Mouse (Mus musculus) forebrain, embryonic 14.5 days (tissue): ENCODE results near the gene Hnf4a. TPM values are rescaled to one million over a fixed set of nuclear protein-coding genes. Genes with fewer than 3 reads are reported as not detected.

Experiments used
- ATAC-seq: fragments of 200-750 bp; cut with Nextera tagmentation; 2 replicates; pipeline ENCODE4 v1.8.0; 2017; ENCODE audit warnings: mild to moderate bottlenecking, moderate library complexity
- DNase-seq: peaks from one replicate; pipeline ENCODE4 v3.0.0-alpha.2; 2015; ENCODE audit warnings: low spot score
- H3K27ac ChIP-seq: fragments of 300-500 bp; sonication (generic); 2 replicates; pipeline ENCODE4 v1.5.1; 2014; ENCODE audit warnings: low read depth, mild to moderate bottlenecking, control low read depth, low read length, moderate library complexity
- H3K27me3 ChIP-seq: fragments of 300-500 bp; sonication (generic); replicated peaks from 2 replicates; pipeline ENCODE4 v1.6.1; 2014; ENCODE audit warnings: low read length, control low read depth, mixed read lengths; ENCODE audit not compliant: control insufficient read depth, insufficient read depth
- H3K36me3 ChIP-seq: fragments of 300-500 bp; sonication (generic); 2 replicates; pipeline ENCODE4 v1.6.1; 2014; ENCODE audit warnings: low read length, control low read depth; ENCODE audit not compliant: control insufficient read depth, insufficient read depth
- H3K4me1 ChIP-seq: fragments of 300-500 bp; sonication (generic); 2 replicates; pipeline ENCODE4 v1.6.1; 2014; ENCODE audit warnings: antibody characterized with exemption, low read length, control low read depth; ENCODE audit not compliant: control insufficient read depth, insufficient read depth
- H3K4me2 ChIP-seq: fragments of 300-500 bp; sonication (generic); 2 replicates; pipeline ENCODE4 v1.6.1; 2014; ENCODE audit warnings: mild to moderate bottlenecking, control low read depth, low read length
- H3K4me3 ChIP-seq: fragments of 300-500 bp; sonication (generic); 2 replicates; pipeline ENCODE4 v1.5.1; 2014; ENCODE audit warnings: low read depth, low read length, control low read depth
- H3K9ac ChIP-seq: fragments of 300-500 bp; sonication (generic); 2 replicates; pipeline ENCODE4 v1.6.1; 2014; ENCODE audit warnings: mild to moderate bottlenecking, low read length, control low read depth, moderate library complexity
- H3K9me3 ChIP-seq: fragments of 300-500 bp; sonication (generic); replicated peaks from 2 replicates; pipeline ENCODE4 v1.6.1; 2016; ENCODE audit warnings: low read length, control low read depth, mixed read lengths; ENCODE audit not compliant: control insufficient read depth
- WGBS: fragments of 180-500 bp; shearing (Covaris S2); extraction: QIAGEN DNeasy Blood & Tissue Kit; methylation state at CpG from one replicate; pipeline ENCODE4 v1.1.7; 2014; 5-methylcytosine and 5-hydroxymethylcytosine counted together
- polyA plus RNA-seq: library from polyadenylated mRNA; unstranded; fragments of >200 nt; fragmentation: Nextera tagmentation; extraction: Ambion mirVana; gene quantifications from 2 replicates; pipeline ENCODE4 v1.2.1, GENCODE M21; 2014

The Hnf4a gene
- polyA plus RNA-seq, 1 experiment from 2014 or later, result not detected

DNA sequence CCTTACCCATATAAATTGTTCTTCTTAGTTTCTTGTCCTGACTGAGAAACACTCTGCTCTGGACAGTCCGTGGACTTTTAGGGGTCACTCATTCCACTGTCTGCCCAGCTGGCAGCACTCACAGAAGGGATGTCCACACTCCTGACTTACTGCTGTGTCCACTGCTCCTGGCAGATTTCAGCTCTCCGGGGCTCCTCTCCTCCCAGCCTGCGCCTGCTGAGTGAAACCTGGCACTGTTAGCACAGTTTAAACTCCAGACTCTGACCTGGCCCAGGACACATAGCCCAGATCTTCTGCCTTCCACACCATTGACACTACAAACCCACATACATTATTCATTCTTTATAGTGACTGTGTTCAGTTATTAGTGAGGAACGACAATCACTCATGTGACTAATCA, 42.6 kb upstream of the Hnf4a start:
- Histone ChIP-seq H3K27ac (no peak overlapping the region), H3K27me3 (no peaks in the 10 kb centered on the region), H3K4me3 (no peak overlapping the region), H3K36me3 (peaks cover 25% of the 10 kb centered on the region; the same call in 1 of the 2 replicates), H3K9ac (no peak overlapping the region), H3K9me3 (no peaks in the 10 kb centered on the region), H3K4me1 (peaks cover 1% of the 10 kb centered on the region; the same call in 1 of the 2 replicates), H3K4me2 (no peak overlapping the region)
- ATAC-seq (no peak), DNase-seq (no peak)
- 83% methylated on average over 4 of the region's 4 CpGs for WGBS

- Histone ChIP-seq H3K9me3 (no peaks in the 10 kb centered on the region), H3K4me1 (no peaks in the 10 kb centered on the region), H3K36me3 (peaks cover 30% of the 10 kb centered on the region; the same call in 1 of the 2 replicates), H3K27ac (no peak overlapping the region), H3K27me3 (no peaks in the 10 kb centered on the region), H3K4me2 (no peak overlapping the region), H3K4me3 (no peak overlapping the region), H3K9ac (no peak overlapping the region)
- ATAC-seq (no peak), DNase-seq (no peak)
- 77% methylated on average over 6 of the region's 6 CpGs for WGBS
These were observed 42.0 kb upstream of the Hnf4a start for GRCm38 (mm10) chr2:163464562-163464961.

DNA sequence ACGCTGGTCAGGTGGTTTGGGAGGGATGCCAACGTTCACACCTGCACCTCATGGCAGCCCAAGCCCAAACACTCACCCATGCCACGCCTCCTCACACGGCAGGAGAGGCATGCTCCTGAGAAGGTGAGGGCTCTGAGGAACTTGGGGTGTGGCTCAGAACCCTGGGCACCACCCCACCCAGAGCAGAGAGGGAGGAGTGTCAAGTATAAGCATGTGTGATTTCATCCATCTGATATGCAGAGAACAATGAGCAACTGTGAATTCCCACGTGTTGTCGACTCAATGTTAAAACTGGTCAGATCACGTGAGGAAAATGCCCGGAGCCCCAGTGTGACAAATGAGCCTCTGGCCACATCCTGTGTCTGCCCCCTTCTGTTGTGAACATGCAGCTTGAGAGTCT, 39.8 kb upstream of the Hnf4a start:
- ATAC-seq, result no peak
- 86% methylated on average over 8 of the region's 8 CpGs for WGBS
- no peak overlapping the region for H3K4me3 ChIP-seq

GRCm38 (mm10) chr2:163467585-163467984, 39.0 kb upstream of the Hnf4a start:
- Histone ChIP-seq H3K4me3 (no peak overlapping the region), H3K36me3 (peaks cover 31% of the 10 kb centered on the region; the same call in 1 of the 2 replicates)

More for the DNA sequence above, 39.8 kb upstream of the Hnf4a start:
- Histone ChIP-seq H3K27me3 (no peaks in the 10 kb centered on the region), H3K36me3 (peaks cover 31% of the 10 kb centered on the region; the same call in 1 of the 2 replicates), H3K9ac (no peak overlapping the region), H3K4me1 (peaks cover 7% of the 10 kb centered on the region), H3K27ac (no peak overlapping the region), H3K4me2 (no peak overlapping the region), H3K9me3 (no peaks in the 10 kb centered on the region)
- DNase-seq, result no peak

DNA sequence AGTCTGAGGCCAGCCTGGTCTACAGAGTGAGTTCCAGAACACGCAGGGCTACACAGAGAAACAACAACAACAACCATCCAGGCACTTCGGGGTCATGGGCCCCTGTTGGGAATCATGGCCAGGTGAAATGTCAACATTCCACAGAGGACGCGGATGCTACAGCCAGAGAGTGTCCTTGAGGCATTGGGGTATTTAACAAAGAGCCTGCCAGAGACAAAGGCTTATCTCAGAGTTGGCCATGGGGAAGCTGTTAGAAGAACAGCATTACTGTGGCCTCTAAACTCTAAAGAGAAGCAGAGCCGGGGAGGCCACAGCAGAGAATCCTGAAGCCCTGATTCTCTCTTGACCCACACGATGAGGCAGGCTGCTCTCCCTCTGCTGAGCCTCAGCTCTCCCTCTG, 37.7 kb upstream of the Hnf4a start:
- no peak for ATAC-seq
- WGBS, result 94% methylated on average over 6 of the region's 6 CpGs
- H3K9me3 ChIP-seq, result no peaks in the 10 kb centered on the region

More at GRCm38 (mm10) chr2:163467585-163467984, 39.0 kb upstream of the Hnf4a start:
- no peak overlapping the region for H3K9ac ChIP-seq
- H3K4me2 ChIP-seq, result no peak overlapping the region
- DNase-seq (no peak), ATAC-seq (no peak)
- H3K4me1 ChIP-seq, result peaks cover 8% of the 10 kb centered on the region
- no peak overlapping the region for H3K27ac ChIP-seq
- WGBS, result 94% methylated on average over 6 of the region's 6 CpGs
- H3K27me3 ChIP-seq, result no peaks in the 10 kb centered on the region
- H3K9me3 ChIP-seq, result no peaks in the 10 kb centered on the region

DNA sequence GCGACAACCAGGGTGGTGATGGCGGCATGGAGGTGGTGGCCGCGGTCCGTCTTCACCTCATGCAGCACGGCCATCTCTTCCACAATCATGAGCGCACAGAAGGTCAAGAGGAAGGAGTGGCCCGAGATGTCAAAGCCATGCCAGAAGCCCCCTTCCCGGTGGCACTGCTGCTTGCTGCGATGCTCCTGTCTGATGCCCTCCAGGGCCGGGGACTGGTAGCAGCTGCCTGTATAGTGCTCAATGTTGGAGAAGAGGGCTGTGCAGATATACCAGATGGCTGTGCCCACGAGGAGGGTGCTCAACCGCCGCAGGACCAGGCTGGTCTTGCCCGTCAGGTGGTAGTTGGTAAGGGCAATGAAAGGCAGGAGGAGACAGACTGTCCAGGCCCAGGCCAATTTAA, 36.9 kb upstream of the Hnf4a start:
- DNase-seq (no peak), ATAC-seq (no peak)
- H3K9me3 ChIP-seq, result no peaks in the 10 kb centered on the region
- H3K4me2 ChIP-seq, result no peak overlapping the region
- H3K27me3 ChIP-seq, result no peaks in the 10 kb centered on the region
- H3K4me3 ChIP-seq, result no peak overlapping the region
- peaks cover 8% of the 10 kb centered on the region for H3K4me1 ChIP-seq
- 93% methylated on average over 15 of the region's 15 CpGs for WGBS
- no peak overlapping the region for H3K9ac ChIP-seq
- H3K36me3 ChIP-seq, result peaks cover 31% of the 10 kb centered on the region; the same call in 1 of the 2 replicates
- no peak overlapping the region for H3K27ac ChIP-seq

More for the DNA sequence above, 37.7 kb upstream of the Hnf4a start:
- H3K27ac ChIP-seq, result no peak overlapping the region
- no peaks in the 10 kb centered on the region for H3K27me3 ChIP-seq
- peaks cover 31% of the 10 kb centered on the region; the same call in 1 of the 2 replicates for H3K36me3 ChIP-seq
- H3K4me1 ChIP-seq, result peaks cover 8% of the 10 kb centered on the region
- no peak overlapping the region for H3K4me3 ChIP-seq
- H3K9ac ChIP-seq, result no peak overlapping the region
- no peak for DNase-seq
- no peak overlapping the region for H3K4me2 ChIP-seq

DNA sequence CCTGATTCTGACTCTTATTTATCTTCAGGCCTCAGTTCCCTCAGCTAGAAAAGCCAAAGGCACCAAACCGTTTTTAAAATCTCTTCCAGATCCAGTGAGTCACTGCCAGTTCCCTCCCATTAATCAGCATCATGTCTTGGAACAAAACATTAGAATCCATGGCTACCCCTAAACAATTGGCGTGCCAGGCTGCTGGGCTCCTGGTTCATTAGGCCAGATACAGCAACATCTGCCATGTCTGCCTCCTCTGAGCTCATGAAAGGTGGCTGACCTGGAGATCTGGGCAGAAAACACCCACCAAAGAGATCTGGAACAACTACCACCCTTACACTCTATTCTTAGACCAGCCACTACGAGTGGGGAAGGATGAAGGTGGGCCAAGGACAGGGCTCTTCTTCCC, 35.5 kb upstream of the Hnf4a start:
- no peak for DNase-seq
- no peak overlapping the region for H3K9ac ChIP-seq
- ATAC-seq, result no peak

GRCm38 (mm10) chr2:163471710-163472465, 34.7 kb upstream of the Hnf4a start:
- ATAC-seq (no peak; the same call in 1 of the 2 replicates), DNase-seq (no peak)
- H3K4me2 ChIP-seq, result peak overlapping the region; percentile 69
- 0 out of 2 replicates have a peak overlapping the region, but pooled peaks have one; percentile 33 for H3K27ac ChIP-seq
- H3K9ac ChIP-seq, result peak overlapping the region; percentile 82
- peak overlapping the region; percentile 87 for H3K4me3 ChIP-seq
- WGBS, result 4% methylated on average over 36 of the region's 36 CpGs
- peaks cover 24% of the 10 kb centered on the region; the same call in 1 of the 2 replicates for H3K36me3 ChIP-seq
- no peaks in the 10 kb centered on the region for H3K9me3 ChIP-seq
- no peaks in the 10 kb centered on the region for H3K27me3 ChIP-seq
- H3K4me1 ChIP-seq, result peaks cover 8% of the 10 kb centered on the region

More for the DNA sequence above, 35.5 kb upstream of the Hnf4a start:
- peaks cover 8% of the 10 kb centered on the region for H3K4me1 ChIP-seq
- peak overlapping the region; percentile 69 for H3K4me2 ChIP-seq
- H3K36me3 ChIP-seq, result peaks cover 31% of the 10 kb centered on the region; the same call in 1 of the 2 replicates
- H3K27ac ChIP-seq, result no peak overlapping the region
- H3K27me3 ChIP-seq, result no peaks in the 10 kb centered on the region
- H3K9me3 ChIP-seq, result no peaks in the 10 kb centered on the region
- 0 out of 2 replicates have a peak overlapping the region, but pooled peaks have one; percentile 87 for H3K4me3 ChIP-seq
- 54% methylated on average over 3 of the region's 3 CpGs for WGBS

DNA sequence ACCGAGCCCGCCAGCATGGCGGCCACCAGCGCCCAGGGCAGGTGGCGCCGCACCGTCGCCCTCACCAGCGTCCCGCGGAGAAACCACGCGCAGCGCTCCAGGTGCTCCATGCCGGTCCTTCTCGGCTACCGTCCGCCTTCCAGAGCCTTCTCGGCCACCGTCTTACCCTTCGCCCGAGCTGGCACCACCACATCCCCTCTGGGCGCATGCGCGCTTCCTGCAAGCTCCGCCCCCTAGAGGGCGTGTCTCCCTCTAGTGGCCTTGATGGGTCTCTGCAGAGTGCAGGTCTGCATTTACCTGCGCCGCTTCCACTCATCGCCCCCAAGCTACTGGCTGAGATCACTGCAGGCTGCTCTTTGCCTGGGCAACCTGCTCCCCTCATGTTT, 34.1 kb upstream of the Hnf4a start, which contains the start of gene Fitm2:
Fitm2 (minus strand) TSS at position 164 of the 386 bp plus-strand sequence.
- Histone ChIP-seq H3K4me1 (peaks cover 8% of the 10 kb centered on the region), H3K36me3 (peaks cover 19% of the 10 kb centered on the region; the same call in 1 of the 2 replicates), H3K9me3 (no peaks in the 10 kb centered on the region), H3K4me2 (peak within 1 kb of the TSS; percentile 69), H3K27me3 (no peaks in the 10 kb centered on the region), H3K27ac (0 out of 2 replicates have a peak within 1 kb of the TSS, but pooled peaks have one; percentile 33), H3K4me3 (peak within 1 kb of the TSS; percentile 87), H3K9ac (peak within 1 kb of the TSS; percentile 82)
- DNase-seq (peak; percentile 96), ATAC-seq (peak; percentile 95)
- WGBS, result 1% methylated on average over 30 of the region's 30 CpGs
